Mouse (Mus musculus): ENCODE measurements around the gene Gjd3.

Gjd3 gene

DNA sequence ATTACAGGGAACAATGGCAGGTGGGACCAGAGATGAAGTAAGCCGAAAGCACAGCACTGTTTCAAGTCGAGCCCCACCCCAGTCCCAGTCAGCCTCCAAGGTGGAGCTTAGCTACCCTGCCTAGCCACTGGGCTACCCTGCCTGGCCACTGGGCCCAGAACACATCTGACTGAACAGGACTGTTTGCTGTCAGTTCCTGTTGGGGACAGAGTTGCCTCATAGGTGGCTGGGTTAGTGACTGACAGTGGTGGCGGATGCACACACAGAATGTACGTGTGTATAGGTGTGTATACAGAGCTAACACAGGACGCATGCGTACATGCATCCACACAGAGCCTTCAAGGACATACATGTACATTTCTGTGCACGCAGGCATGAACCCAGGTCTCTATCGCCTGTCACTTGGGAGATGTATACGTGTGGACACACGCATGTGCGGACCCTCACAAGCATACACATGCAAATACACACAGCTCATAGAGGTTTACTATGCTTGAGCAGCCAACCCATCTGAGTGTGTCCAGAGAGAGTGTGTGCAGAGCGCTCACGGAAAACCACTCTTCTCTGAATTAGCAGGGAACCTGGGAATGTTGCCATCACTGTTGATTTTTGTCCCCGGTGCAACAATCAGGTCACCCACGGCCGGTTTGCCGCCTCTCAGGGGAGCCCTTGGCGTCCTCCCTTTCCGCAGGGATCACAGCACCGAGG, 1.4 kb downstream of the Gjd3 start:
- DNase-seq (ENCODE audit: low spot score), result no peak

DNA sequence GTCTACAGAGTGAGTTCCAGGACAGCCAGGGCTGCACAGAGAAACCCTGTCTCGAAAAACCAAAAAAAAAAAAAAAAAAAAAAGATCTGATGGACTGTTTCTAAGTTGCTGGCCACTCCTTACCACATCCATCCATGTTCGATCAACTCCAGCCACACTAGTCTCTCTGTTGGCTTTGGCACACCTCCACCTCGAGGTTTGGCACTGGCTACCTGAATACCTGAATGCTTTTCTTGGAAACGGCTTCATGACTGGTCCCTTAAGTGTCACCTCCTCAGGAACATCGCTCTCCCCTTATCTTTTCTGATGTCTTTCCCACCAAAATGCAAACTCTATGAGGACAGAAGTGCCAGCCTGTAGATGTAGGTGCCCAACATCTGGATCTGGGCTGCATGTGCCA, 3.5 kb downstream of the Gjd3 start:
- DNase-seq (ENCODE audit: low spot score), result no peak

DNA sequence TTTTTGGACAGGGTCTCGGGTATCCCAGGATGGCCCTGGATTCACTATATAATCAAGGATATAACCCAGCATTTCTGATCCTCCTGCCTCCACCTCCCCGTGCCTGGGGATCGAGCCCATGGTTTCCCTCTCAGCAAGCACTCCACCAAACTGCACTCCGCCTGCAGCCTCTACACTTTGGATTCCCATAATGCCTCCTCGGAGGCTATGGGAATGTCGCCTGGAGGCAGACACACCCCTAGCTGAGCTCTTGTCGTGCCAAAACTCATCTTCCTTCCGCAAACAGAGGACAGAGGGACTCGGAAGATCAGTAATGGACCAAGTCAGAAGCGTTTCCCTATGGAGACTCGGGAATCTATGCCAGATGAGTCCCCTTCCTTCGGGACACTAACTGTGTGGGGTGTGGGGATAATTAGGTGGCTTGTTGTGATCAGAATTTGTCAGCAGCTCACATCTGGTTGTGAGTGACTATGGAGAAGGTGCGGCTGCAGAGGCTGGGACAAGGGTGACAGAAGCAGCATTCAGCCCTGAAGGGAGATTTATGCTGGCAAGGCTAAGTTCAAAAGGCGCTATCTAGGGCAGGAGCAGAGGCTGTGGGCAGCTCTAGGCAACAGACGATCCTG, 4.2 kb downstream of the Gjd3 start:
- no peak for DNase-seq (ENCODE audit: low spot score)

DNA sequence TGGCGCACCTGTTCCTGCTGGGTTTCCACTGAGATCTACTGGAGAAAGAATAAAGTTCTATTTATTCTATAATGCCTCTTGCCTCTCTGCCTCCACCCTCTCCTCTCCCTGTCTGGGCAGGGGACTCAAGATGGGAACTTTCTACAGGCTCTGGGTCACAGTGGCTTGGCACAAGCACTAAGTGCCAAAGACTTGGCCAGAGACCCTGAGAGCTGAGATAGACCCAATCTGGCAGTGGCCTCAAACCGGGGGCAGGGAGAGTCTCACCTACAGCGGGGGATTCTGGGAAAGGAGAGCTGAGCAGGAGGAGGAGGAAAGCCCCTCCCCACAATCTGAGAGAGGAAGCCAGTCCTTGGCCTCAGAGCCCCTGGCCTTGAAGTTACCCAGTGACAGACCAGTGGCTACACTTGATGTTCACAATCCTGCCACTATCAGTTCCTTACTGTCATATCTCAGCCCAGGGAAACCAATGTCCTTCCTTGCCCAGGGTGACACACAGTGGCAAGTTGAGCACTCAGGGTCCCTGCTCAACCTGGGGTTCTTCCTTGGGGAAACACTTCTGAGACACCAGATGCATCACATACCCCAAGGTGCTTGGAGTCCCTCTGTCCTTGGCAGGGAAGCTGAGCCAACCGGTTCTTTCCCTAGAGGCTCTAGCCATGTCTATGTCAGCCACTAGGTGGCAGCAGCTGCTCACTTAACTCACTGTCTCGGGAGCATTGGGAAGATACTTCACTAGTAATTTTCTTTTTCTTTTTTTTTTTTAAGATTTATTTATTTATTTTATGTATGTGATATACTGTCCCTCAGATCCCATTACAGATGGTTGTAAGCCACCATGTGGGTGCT, 7.7 kb downstream of the Gjd3 start:
- DNase-seq (ENCODE audit: low spot score), result peak; percentile 65

DNA sequence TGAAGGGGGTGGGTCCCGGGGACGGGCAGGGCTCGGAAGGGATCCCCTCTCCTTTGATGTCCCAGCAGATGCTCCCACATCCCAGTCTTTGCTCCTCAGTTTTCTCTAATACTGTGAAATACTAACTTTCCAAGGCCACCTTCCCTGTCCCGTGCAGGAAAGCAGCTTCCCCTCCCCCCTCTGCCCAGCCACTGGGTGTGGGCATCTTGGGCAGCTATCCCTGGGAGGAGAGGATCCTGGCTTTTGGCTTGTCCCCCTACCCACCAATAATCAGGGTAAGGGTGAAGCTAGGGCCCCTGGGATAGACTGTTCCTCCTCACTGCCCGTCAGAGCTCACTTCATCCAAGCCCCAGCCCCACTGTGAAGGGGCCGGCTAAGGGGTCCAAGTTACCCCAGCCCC, 8.6 kb downstream of the Gjd3 start:
- no peak for DNase-seq (ENCODE audit: low spot score)

DNA sequence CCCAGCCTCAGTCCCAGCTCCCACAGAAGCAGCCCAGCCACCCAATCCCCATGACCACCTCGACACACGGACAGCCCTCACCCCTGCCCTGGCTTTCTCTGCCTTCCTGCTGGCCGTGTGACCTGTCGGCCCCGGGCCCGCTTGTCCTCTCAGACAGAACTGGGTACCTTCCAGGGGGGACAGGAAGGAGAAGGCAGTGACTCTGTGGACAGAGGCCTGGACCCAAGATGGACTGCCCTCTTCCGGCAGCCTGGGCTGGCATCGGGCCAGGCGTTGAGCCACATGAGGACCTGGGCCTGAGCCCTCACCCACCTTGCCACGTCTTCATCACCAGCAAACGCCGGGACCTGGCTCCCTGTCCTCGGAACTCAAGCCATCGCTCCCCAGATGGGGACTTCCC, 9.2 kb downstream of the Gjd3 start:
- DNase-seq (ENCODE audit: low spot score), result no peak

DNA sequence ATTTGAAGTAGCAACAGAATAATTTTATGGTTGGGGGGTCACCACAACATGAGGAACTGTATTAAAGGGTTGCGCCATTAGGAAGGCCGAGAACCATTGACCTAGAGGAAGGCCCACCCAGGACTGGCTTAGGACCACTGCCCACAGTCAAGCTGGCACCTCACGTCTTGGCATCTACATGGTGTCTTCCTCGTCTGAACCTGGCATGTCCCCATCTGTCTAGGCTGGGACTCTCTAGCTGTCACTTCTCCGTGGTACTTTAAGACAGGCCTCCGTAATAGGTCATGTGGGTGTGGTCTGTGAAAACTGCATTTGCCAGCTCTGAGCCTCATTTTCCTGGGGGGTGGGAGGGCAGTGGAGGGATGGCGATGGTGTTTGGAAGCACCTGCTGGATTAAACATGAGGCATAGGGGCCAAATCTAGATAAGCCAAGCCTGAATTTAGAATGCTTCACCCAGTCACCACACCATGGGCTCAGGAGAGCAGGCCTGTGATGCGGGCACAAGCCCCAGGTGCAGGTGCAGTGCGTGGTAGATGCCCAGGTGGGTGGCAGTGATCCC, 9.9 kb downstream of the Gjd3 start:
- DNase-seq (ENCODE audit: low spot score), result no peak

DNA sequence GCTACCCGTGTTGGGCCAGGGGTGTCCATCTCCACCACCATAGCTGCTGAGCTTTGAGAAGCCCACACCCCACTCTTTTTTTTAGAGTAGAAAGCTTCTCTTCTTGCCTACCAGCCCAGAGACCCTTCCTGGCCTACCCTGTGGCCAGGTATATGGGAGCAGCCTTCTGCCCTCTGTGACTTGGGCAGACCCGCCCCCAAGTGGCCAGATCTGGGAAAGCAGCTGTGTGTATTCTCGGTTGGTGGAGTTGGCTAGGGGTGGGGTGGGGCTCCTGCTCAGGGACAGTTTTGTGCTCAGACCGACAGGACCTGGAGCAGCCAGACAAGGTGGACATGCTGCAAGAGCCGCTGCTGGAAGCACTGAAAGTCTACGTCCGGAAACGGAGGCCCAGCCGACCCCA, 10.6 kb downstream of the Gjd3 start:
- peak; percentile 80 for DNase-seq (ENCODE audit: low spot score)

DNA sequence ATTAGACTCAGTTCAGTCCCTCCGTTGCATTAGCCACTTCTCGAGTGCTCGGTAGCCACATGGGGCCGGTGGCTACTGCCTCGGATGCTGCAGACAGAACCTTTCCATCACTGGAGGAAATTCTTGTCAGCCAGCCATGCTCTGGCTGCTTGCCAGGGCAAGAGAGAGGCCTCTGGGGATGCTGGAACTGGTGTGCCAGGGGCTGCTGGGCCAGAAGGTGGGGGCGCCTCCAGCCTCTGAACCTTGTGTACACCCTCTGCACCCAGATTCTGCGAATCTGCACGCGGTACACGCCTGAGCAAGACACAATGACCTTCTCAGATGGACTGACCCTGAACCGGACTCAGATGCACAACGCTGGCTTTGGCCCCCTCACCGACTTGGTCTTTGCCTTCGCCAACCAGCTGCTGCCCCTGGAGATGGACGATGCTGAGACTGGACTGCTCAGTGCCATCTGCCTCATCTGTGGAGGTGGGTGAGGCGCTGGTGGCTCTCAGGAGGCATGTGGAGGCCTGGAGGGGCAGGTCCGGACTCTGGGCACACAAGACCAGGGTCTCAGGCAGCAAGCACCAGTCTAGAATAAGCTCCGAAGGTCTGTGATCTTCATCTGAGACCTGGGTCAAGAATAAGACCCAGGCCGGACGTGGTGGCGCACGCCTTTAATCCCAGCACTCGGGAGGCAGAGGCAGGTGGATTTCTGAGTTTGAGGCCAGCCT, 11.3 kb downstream of the Gjd3 start:
- no peak for DNase-seq (ENCODE audit: low spot score)

DNA sequence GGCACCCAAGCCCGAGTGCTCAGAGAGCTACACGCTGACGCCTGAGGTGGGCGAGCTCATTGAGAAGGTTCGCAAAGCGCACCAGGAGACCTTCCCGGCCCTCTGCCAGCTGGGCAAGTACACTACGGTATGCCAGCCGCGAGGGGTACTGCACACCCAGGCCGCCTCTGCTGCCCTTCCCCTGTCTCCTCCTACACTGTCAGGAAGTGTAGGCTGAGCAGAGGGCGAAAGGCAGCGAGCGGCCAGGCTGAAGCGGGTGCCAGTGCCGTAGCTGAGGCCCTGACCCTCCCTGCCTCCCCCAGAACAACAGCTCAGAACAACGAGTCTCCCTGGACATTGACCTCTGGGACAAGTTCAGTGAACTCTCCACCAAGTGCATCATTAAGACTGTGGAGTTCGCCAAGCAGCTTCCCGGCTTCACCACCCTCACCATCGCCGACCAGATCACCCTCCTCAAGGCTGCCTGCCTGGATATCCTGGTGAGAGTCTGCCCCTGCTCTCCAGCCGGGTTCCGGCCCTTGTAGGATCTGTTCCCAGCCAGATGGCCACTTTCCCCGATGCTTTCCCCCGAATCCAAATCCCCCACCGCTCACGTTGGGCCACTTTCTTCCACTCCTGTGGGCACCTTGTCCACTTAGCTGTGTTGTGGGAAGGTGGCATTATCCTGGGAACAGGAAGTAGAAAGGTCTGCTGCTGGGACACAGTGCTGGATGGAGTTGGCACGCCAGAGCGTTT, 12.5 kb downstream of the Gjd3 start:
- DNase-seq (ENCODE audit: low spot score), result no peak

DNA sequence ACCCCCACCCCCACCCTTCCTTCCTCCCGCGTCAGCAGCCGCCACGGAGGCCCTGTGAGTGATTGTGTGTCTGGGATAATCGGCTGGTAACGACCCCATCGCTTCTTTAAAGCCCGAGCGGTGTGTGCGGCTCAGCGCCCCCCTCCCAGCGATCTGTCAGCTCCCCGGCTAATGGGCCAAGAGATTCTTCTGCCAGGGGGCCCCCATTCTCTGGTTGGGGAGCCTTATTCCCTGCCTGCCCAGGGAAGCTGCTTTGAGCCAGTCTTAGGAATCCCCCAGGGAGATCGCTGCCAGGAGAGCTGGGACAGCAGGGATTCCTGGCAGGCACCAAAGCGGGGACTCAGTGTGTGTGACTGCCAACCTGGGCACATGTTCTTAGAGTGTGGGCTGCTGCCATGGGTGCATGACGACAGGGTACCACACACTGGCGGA, 13.3 kb downstream of the Gjd3 start:
- no peak for DNase-seq (ENCODE audit: low spot score)

DNA sequence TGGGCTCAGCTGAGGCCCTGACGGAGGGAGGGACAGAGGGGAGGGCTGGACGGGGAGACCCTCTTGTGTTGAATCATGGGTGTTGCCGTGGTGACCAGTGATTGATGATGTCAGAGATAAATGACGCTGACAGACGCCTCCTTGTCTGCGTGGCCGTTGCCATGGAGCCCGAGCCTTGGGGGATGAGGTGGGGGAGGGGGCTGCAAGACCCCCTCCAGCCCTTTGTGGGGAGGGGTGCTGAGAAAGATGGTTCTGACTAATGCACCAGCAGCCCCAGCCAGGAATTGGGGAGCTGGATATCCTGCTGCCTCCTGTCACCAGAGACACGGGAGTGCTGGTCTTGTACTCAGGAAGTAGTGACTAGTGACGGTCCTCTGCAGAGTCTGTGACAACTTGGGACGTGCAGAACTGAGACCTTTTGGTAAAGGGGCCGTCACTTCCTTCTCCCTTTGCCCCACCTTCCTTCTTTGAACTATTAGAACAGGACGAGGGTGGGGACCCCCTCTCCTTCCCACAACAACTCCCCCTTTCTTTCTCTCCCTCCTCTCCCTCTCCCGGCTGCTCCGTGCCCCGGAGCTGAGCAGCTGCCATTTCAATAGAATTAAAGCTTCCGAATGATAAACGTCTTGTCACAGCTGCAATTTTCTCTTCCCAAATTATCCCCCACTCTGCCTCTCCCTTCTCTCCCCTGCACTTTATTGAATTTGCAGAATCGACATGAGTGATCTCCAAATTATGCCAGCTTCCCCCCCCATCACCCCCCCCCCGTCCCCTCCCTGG, 13.9 kb downstream of the Gjd3 start:
- DNase-seq (ENCODE audit: low spot score), result no peak

DNA sequence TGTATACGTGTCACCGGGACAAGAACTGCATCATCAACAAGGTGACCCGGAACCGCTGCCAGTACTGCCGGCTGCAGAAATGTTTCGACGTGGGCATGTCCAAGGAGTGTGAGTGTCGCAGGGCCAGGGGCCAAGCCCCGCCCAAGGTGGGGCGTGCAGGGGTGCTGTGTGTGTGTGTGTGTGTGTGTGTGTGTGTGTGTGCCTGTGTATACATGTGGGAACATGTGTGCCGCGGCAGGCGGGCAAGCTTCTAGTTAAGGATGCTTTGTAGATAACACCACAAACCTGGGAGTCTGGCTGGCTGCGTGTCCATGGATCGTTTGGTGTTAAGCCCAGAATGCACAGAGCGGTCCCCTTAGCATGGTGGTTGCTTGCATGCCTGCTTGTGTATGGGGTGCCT, 14.7 kb downstream of the Gjd3 start:
- DNase-seq (ENCODE audit: low spot score), result no peak

DNA sequence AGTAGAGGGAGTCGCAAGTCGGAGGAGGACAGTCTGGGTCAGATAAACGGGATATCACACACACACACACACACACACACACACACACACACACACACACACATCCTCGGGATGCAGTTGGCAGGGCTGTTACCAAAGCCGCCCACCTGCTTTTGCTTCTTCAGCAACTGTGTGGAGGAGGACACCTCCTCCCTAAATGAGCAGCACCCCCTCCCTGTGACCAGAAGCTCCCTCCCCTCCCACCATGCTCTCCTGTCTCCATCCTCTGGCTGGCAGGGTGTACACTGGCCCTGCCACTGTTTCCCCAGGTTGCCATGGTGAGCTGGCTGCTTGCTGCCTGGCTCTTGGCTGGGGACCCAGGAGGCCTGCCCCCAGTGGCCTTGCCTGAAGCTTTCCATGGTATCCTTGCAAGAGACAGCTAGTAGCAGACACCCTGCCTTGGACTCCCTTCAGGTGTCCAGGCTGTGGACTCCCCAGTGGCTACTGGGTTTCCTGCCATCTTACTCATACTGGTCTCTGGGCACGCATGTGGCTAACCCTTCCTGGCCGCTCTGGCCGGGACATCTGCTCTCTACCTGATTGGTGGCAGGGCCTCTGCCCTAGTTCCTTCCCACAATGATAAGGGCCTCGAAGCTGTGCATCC, 16.2 kb downstream of the Gjd3 start:
- no peak for DNase-seq (ENCODE audit: low spot score)

DNA sequence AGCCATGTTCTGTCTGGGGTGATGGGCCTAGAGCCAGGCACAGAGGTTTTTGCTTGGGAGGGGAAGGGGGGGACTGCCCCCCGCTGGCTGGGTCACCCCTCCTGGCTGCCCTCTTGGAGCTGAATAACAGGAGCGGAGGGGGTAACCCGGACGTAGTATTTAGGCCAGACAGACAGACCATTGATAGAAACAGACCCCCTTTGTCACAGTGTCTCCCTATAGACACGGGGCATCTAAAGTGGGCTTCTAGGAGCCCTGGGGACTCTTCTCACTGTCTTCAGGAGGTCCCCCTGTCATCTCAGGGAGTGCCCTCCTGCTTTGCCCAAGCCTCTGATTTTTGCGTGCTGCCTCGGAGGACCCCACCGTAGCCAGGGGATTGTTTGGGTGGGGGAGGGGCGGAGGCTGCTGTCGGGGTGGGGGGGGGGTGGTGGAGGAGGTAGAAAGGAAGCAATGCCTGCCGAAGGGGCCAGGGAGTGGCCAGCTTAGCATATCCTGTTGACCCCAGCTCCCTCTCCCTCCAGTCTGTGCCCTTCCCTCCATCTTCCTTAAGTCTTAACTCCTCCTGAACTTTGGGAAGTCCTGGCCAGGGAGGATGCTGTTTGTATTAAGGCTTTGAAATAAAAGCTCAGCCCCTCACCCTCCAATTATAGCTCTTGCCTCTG, 17.3 kb downstream of the Gjd3 start:
- no peak for DNase-seq (ENCODE audit: low spot score)

DNA sequence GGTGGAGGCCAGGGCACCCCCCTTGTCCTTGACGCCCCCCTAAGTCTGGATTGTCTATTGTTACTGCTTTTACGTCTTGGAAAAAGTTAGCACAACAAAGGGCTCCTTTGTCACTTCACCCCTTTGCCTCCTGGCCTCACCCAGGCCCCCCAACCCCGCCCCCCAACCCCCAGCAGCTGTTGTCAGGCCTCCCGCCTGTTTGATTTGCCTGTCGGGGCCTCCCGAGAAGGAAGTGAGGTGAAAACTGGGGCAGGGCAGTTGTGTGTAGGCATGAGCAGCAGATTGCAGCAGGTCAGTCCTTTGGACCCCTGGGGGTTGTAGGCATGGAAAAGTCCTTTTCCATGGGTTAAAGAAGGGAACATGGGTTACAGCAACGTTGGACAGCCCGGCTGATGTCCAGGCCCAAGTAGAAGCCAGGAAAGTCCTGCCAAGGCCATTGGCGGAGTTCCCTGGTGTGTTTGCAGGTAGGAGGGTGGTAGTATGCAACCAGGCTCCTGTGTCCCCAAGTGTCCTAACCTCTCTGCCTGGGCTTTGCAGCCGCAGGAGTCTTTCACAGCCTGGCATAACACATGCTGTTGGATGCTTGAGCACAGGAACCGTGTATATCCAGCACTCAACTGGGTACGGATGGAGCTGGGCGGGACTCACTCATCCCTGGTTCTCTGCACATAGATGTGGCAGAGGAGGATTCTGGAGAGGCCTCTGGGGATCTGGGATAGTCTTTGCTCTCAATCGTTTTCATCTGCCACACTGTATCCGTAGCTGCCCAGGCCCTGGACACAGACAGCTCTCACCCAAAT, 18.0 kb downstream of the Gjd3 start:
- no peak for DNase-seq (ENCODE audit: low spot score)

DNA sequence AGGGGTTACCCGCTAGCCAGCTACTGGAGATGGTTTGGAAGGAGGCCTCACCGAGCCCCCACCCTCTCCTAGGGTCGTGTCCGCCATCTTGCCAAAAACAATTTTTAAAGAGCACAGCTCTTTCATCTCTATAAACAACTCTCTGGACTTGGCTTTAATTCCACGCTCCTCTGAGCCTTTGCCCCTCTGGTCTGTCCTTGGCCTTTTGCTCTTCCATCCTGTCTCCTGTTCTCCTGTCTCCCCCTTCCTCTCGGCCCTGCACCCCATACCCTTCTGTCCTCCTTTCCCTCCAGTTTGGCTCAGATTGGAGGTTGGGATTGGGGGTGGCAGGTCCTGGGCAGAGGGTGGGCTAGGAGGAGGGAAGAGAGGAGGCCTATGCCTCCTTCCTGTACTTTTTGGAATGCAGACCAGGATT, 18.6 kb downstream of the Gjd3 start:
- no peak for DNase-seq (ENCODE audit: low spot score)

DNA sequence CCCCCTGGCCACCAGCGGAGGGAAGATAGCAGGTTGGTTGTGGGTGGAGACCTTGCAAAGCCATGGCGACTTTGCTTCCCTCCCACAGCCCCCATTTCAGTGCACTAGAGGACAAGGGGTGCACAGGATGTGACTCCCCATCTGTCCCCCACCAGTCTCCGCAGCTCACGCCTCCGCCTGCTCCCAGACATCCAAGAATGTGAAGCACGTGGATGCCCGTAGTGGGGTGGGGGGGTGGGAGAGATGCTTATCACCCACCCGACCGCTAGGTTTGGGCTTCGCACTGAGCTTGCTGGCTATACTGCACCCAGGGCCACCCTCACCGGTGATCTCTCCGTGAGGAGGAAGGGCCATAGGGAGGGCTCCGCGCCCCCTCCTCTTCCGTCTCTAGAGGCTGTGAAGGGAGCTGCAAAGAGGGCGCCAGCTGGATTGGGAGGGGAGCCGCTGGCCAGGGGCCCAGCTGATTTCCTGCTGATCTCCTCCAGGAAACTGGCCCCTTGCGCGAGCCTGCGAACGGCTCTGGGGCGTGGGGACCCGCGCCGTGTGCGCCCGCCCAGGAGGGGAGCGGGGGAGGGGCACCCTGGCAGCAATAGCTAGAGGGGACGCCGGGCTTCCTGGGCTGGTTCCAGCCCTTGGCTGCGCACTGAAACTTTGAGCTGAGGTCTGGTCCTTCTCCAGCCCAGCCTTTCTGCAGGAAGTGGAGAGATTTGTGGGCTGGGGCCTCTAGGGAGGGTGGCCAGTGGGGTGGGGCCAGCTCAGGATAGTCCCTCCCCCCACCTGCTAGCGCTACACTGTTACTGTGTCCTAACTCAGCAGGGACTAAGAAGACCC, 19.4 kb downstream of the Gjd3 start:
- peak; percentile 63 for DNase-seq (ENCODE audit: low spot score)
